Comparison of ENCODE assay signal across 9 mouse cellular contexts in the genomic region with DNA sequence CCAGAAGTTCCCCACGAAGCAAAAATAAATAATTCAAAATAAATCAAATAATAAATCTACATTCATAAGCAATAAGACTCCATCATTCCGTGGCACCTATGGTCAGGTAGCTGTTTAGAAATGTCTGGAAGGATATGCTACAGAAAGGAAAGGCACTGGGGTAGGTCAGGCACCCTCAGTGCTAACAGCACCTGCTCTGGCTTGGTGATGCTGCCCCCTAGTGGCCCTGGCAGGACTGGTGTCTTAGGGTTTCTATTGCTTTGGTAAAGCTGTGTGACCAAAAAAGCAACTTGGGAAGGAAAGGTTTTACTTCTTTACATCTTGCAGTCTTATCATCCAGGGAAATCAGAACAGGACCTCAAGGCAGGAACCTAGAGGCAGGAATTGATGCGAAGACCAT. TPM values are rescaled to one million over a fixed set of nuclear protein-coding genes. Genes with fewer than 3 reads are reported as not detected.
DNase-seq lines count a peak whose midpoint lies in the region; ATAC-seq lines count a peak whose summit lies in the region.
"Had no signal": no experiment of that assay in that cellular context is flagged by ENCODE, and none has a peak within 500 bp of the region (broad histone marks: within the 10 kb centered on the region; RNA-seq: fewer than 3 reads in every experiment).

No protein-coding gene starts in this region.

- H3K36me3 ChIP-seq in forebrain, embryonic 16.5 days (ENCODE audit: control insufficient read depth, insufficient read depth) = no peaks in the 10 kb centered on the region
- H3K36me3 ChIP-seq: liver, embryonic 15.5 days had no signal

- no peaks in the 10 kb centered on the region for H3K9me3 ChIP-seq in forebrain, embryonic 16.5 days (ENCODE audit: control insufficient read depth, low read length)

- H3K27me3 ChIP-seq in forebrain, embryonic 16.5 days (replicated peaks; ENCODE audit: control insufficient read depth, insufficient read depth, low read length) = no peaks in the 10 kb centered on the region
- H3K27me3 ChIP-seq: liver, embryonic 15.5 days had no signal

- ATAC-seq in forebrain, embryonic 16.5 days = peak; percentile 71; the same call in 1 of the 2 replicates

- no peak overlapping the region for H3K4me3 ChIP-seq in forebrain, embryonic 16.5 days (replicated peaks; ENCODE audit: low read length)
- H3K4me3 ChIP-seq: liver, embryonic 15.5 days had no signal

- peak; percentile 79 for DNase-seq in MN1 (ENCODE audit: low spot score)
- DNase-seq in c-Kit-positive CD71-positive TER-119-positive erythroid progenitor cells, embryonic 14.5 days (ENCODE audit: low spot score) = peak; percentile 77
- peak; percentile 94 for DNase-seq in heart, postnatal 4 days
- peak; percentile 65 for DNase-seq in layer of hippocampus, adult 9-10 months (ENCODE audit: low spot score)
- DNase-seq in lung, postnatal 10 days = peak; percentile 92
- DNase-seq in right cerebral cortex, adult 2 months (ENCODE audit: low spot score in 2 of 2) = peak; percentile 88
- peak; percentile 64 for DNase-seq in urinary bladder, postnatal 10 days (ENCODE audit: low spot score)

- no peak overlapping the region for H3K27ac ChIP-seq in forebrain, embryonic 16.5 days (ENCODE audit: low read length)
- H3K27ac ChIP-seq: liver, embryonic 15.5 days had no signal

- WGBS in forebrain, embryonic 16.5 days = 26% methylated on average over 3 of the region's 3 CpGs

- no peak overlapping the region for H3K9ac ChIP-seq in forebrain, embryonic 16.5 days (replicated peaks; ENCODE audit: low read depth, low read length)
- H3K9ac ChIP-seq: liver, embryonic 15.5 days had no signal

- no peaks in the 10 kb centered on the region for H3K4me1 ChIP-seq in forebrain, embryonic 16.5 days (replicated peaks; ENCODE audit: control insufficient read depth, insufficient read depth, low read length)
- H3K4me1 ChIP-seq: liver, embryonic 15.5 days had no signal

- H3K4me2 ChIP-seq in forebrain, embryonic 16.5 days (ENCODE audit: low read length) = no peak overlapping the region
- H3K4me2 ChIP-seq: liver, embryonic 15.5 days had no signal

RNA-seq across cellular contexts. Expression of a gene that starts 14.6 kb away (rescaled TPM):
- 71.0 and 80.9 TPM in 2 replicates for polyA plus RNA-seq in forebrain, embryonic 16.5 days (2015; fragmentation: Nextera tagmentation; extraction: Ambion mirVana)
- total RNA-seq in heart, postnatal 4 days (2021) = 10 to 100 TPM; 25.8 to 26.8 TPM

RNA-seq across cellular contexts. Expression of a gene that starts 24.2 kb away (rescaled TPM):
- polyA plus RNA-seq in forebrain, embryonic 16.5 days (2015; fragmentation: Nextera tagmentation; extraction: Ambion mirVana) = not detected in 2 replicates
- total RNA-seq in heart, postnatal 4 days (2021) = under 1 TPM; 0.16 to 0.17 TPM

RNA-seq across cellular contexts. Expression of a gene that starts 35.1 kb away (rescaled TPM):
- polyA plus RNA-seq in forebrain, embryonic 16.5 days (2015; fragmentation: Nextera tagmentation; extraction: Ambion mirVana) = 14.3 and 17.3 TPM in 2 replicates
- 1 to 10 TPM; 4.5 to 6.0 TPM for total RNA-seq in heart, postnatal 4 days (2021)

RNA-seq across cellular contexts. Expression of a gene that starts 41.3 kb away (rescaled TPM):
- polyA plus RNA-seq in forebrain, embryonic 16.5 days (2015; fragmentation: Nextera tagmentation; extraction: Ambion mirVana) = 1.2 TPM in 2 replicates
- total RNA-seq in heart, postnatal 4 days (2021) = 10 to 100 TPM; 13.5 to 16.8 TPM
